Mouse (Mus musculus): ENCODE data around the gene Pde6d.
A peak's percentile ranks its signal among the peaks of the same experiment; 100 is the strongest.

Gene Pde6d

GRCm38 (mm10) chr1:86586992-86587391 is 4.6 kb upstream of the Pde6d start:
- Histone ChIP-seq H3K36me3 (ENCODE audit: control insufficient read depth, insufficient read depth, low read length, poor library complexity, severe bottlenecking) (peaks cover 7% of the 10 kb centered on the region), H3K27me3 (ENCODE audit: control insufficient read depth, insufficient read depth, low read length, poor library complexity, severe bottlenecking) (no peaks in the 10 kb centered on the region)
- peak; percentile 81 for DNase-seq (ENCODE audit: low read depth, low spot score)

GRCm38 (mm10) chr1:86583709-86584108 is 1.3 kb upstream of the Pde6d start:
- Histone ChIP-seq H3K27me3 (ENCODE audit: control insufficient read depth, insufficient read depth, low read length, poor library complexity, severe bottlenecking) (no peaks in the 10 kb centered on the region), H3K36me3 (ENCODE audit: control insufficient read depth, insufficient read depth, low read length, poor library complexity, severe bottlenecking) (no peaks in the 10 kb centered on the region)
- no peak for DNase-seq (ENCODE audit: low read depth, low spot score)

GRCm38 (mm10) chr1:86581692-86582450 is 558 bp downstream of the Pde6d start:
- no peaks in the 10 kb centered on the region for H3K36me3 ChIP-seq (ENCODE audit: control insufficient read depth, insufficient read depth, low read length, poor library complexity, severe bottlenecking)
- DNase-seq (ENCODE audit: low read depth, low spot score) = peak; percentile 20
- H3K27me3 ChIP-seq (ENCODE audit: control insufficient read depth, insufficient read depth, low read length, poor library complexity, severe bottlenecking) = no peaks in the 10 kb centered on the region

DNA sequence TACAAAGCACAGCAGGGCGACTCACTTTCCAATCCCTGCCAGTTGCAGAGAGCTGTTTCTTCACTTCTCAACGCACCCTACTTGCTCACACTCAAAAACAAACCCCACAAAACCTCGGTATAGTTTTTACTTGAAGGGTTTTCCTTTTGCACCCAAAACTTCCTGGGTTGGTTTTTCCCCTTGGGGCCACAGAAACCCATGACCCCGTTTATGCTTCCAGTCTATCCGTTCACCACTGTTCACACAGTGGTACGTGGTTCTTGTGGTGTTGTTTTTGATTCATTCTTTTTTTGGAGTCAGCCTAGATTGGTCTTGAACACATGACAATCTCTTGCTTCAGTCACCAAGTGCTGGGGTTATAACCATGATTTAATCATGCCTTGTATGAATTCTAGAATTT is 2.0 kb downstream of the Pde6d start:
- Histone ChIP-seq H3K36me3 (ENCODE audit: control insufficient read depth, insufficient read depth, low read length, poor library complexity, severe bottlenecking) (no peaks in the 10 kb centered on the region), H3K27me3 (ENCODE audit: control insufficient read depth, insufficient read depth, low read length, poor library complexity, severe bottlenecking) (no peaks in the 10 kb centered on the region)
- no peak for DNase-seq (ENCODE audit: low read depth, low spot score)

GRCm38 (mm10) chr1:86571941-86572340 is 10.5 kb downstream of the Pde6d start:
- Histone ChIP-seq H3K27me3 (ENCODE audit: control insufficient read depth, insufficient read depth, low read length, poor library complexity, severe bottlenecking) (no peaks in the 10 kb centered on the region; the same call in 1 of the 2 replicates), H3K36me3 (ENCODE audit: control insufficient read depth, insufficient read depth, low read length, poor library complexity, severe bottlenecking) (no peaks in the 10 kb centered on the region)
- DNase-seq (ENCODE audit: low read depth, low spot score) = no peak

DNA sequence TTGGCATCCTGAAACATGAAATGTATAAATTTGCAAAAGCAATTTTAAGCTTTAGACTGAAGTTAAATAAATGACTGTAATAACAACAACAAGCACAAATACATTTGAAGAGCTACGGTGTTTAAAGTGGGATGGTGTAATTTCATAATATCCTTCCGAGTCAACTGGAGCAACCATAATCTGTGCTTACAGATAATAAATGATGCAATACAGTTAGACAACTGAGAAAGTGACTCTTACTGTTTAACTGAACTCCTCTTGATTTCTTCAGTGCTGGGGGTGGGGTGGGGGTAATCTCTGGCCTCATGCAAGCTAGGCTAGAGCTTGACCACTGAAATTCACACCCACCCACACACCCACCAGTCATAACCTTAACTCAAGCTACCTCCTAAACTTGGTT is 11.0 kb downstream of the Pde6d start:
- H3K27me3 ChIP-seq (ENCODE audit: control insufficient read depth, insufficient read depth, low read length, poor library complexity, severe bottlenecking) = no peaks in the 10 kb centered on the region; the same call in 1 of the 2 replicates
- DNase-seq (ENCODE audit: low read depth, low spot score) = no peak
- H3K36me3 ChIP-seq (ENCODE audit: control insufficient read depth, insufficient read depth, low read length, poor library complexity, severe bottlenecking) = no peaks in the 10 kb centered on the region

GRCm38 (mm10) chr1:86569292-86569860 is 13.1 kb downstream of the Pde6d start:
- H3K27me3 ChIP-seq (ENCODE audit: control insufficient read depth, insufficient read depth, low read length, poor library complexity, severe bottlenecking) = no peaks in the 10 kb centered on the region; the same call in 1 of the 2 replicates
- H3K36me3 ChIP-seq (ENCODE audit: control insufficient read depth, insufficient read depth, low read length, poor library complexity, severe bottlenecking) = no peaks in the 10 kb centered on the region
- no peak for DNase-seq (ENCODE audit: low read depth, low spot score)

DNA sequence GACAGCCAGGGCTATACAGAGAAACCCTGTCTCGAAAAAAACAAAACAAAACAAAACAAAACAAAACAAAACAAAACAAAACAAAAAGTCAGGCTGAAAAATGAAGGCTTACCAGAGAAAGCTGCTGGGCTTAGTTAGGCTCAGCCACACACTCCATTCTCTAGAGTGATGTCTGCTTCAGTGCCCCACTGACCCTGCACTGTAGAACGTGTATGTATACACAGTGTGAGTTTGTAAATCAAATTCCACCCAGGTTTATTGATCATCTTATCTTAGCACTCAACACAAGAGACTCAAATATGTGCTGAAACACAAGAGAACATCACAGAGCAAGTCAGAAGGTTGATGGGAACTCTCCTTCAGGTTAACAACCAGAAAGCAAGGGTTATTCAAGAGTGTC is 14.0 kb downstream of the Pde6d start:
- no peak for DNase-seq (ENCODE audit: low read depth, low spot score)
- no peaks in the 10 kb centered on the region for H3K27me3 ChIP-seq (ENCODE audit: control insufficient read depth, insufficient read depth, low read length, poor library complexity, severe bottlenecking)
- H3K36me3 ChIP-seq (ENCODE audit: control insufficient read depth, insufficient read depth, low read length, poor library complexity, severe bottlenecking) = no peaks in the 10 kb centered on the region

GRCm38 (mm10) chr1:86562663-86563062 is 19.8 kb downstream of the Pde6d start:
- DNase-seq (ENCODE audit: low read depth, low spot score) = no peak
- H3K27me3 ChIP-seq (ENCODE audit: control insufficient read depth, insufficient read depth, low read length, poor library complexity, severe bottlenecking) = no peaks in the 10 kb centered on the region
- no peaks in the 10 kb centered on the region for H3K36me3 ChIP-seq (ENCODE audit: control insufficient read depth, insufficient read depth, low read length, poor library complexity, severe bottlenecking)

GRCm38 (mm10) chr1:86559232-86559631 is 23.2 kb downstream of the Pde6d start:
- Histone ChIP-seq H3K36me3 (ENCODE audit: control insufficient read depth, insufficient read depth, low read length, poor library complexity, severe bottlenecking) (no peaks in the 10 kb centered on the region), H3K27me3 (ENCODE audit: control insufficient read depth, insufficient read depth, low read length, poor library complexity, severe bottlenecking) (no peaks in the 10 kb centered on the region)
- no peak for DNase-seq (ENCODE audit: low read depth, low spot score)

DNA sequence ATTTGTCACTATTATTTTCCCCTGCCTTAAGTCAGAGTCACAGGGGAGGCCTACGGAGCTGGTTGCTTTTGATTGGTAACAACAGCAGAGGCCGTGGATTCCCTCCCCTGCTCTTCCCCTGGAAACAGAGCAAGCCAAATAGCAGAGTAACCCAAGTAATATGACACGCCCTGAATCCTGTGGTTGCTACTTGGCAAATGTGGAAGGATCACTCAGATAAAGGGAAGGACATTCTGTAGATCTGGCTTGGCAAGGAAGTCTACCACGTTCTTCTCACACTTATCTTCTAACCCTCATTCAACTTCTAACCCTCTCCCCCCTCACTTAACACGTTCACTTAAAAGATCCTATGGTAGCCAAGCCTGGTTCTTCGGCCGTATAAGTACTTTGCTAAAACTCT is 24.6 kb downstream of the Pde6d start:
- Histone ChIP-seq H3K36me3 (ENCODE audit: control insufficient read depth, insufficient read depth, low read length, poor library complexity, severe bottlenecking) (no peaks in the 10 kb centered on the region), H3K27me3 (ENCODE audit: control insufficient read depth, insufficient read depth, low read length, poor library complexity, severe bottlenecking) (no peaks in the 10 kb centered on the region)
- DNase-seq (ENCODE audit: low read depth, low spot score) = no peak

DNA sequence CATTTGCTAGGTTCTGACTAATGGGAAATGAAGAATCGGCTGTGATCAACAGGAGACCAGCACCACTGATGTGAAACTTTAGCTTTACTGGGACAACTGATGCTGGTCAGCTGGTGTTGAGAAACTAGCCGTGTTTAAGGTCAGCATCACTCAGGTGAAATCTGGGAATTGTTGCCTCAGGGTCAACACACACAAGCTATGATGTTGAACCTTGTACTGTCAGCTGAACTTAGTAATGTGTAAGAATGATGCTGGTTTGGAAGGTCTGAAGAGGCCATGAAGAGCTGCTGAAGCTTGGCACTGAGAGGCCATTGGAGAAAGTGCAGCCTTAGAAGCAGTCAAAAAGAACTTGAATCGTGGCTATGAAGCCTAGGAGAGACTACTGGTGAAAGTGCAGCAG is 26.8 kb downstream of the Pde6d start:
- H3K27me3 ChIP-seq (ENCODE audit: control insufficient read depth, insufficient read depth, low read length, poor library complexity, severe bottlenecking) = no peaks in the 10 kb centered on the region
- DNase-seq (ENCODE audit: low read depth, low spot score) = no peak
- H3K36me3 ChIP-seq (ENCODE audit: control insufficient read depth, insufficient read depth, low read length, poor library complexity, severe bottlenecking) = no peaks in the 10 kb centered on the region

DNA sequence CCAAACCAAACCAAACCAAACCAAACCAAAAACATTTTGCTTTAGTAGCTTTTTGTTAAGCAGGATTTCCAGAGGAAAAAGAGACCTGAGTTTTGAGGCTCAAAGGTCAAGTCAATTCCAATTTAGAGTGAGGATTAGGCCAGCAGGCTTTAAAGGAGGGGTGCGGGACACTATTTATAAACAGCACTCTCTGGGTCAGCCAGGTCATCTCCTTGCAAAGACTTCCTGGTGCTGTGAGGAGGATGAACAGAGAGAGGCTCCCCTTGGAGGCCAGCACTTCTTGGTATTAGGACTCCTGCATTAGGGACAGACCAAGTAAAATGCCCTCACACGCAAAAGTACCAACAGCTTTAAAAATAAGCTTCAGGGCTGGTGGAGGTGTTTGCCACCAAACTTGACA is 30.6 kb downstream of the Pde6d start:
- Histone ChIP-seq H3K36me3 (ENCODE audit: control insufficient read depth, insufficient read depth, low read length, poor library complexity, severe bottlenecking) (no peaks in the 10 kb centered on the region), H3K27me3 (ENCODE audit: control insufficient read depth, insufficient read depth, low read length, poor library complexity, severe bottlenecking) (no peaks in the 10 kb centered on the region)
- DNase-seq (ENCODE audit: low read depth, low spot score) = no peak

DNA sequence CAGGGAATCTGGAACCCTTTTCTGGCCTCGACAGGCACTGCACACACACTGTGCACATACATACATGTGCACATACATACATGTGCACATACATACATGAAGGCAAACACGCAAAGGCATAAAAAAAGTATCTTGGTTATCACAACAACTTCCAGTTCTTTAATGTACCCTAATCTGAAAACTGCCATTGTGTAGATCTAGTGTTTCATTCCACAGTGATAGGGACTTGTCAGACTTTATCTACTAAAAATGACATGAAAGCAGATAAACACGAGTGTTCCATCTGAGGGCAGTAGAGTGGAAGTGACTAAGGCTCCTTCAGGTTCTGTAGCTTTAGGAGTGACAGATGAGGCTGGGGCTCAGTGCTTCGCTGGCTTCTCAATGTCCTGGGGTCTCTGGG is 31.1 kb downstream of the Pde6d start:
- no peak for DNase-seq (ENCODE audit: low read depth, low spot score)
- no peaks in the 10 kb centered on the region for H3K36me3 ChIP-seq (ENCODE audit: control insufficient read depth, insufficient read depth, low read length, poor library complexity, severe bottlenecking)
- no peaks in the 10 kb centered on the region for H3K27me3 ChIP-seq (ENCODE audit: control insufficient read depth, insufficient read depth, low read length, poor library complexity, severe bottlenecking)

DNA sequence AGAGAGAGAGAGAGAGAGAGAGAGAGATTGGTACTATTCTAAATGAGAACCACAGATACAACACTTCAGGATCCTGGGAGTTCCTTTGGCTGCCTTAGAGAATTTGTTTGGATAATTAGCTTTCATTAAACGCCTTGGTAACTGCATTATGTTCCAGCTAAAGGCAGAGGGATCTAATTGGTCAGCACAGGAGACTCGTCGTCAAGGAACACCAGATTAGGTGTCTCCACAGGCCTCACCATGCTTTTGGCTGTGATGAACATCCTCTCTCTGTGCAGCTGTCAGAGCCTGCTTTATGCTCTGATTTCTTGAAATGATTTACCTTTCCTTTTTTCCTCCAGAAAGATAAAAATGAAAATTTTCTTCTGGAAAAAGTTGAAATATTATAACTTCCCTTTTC is 35.6 kb downstream of the Pde6d start:
- no peak for DNase-seq (ENCODE audit: low read depth, low spot score)
- Histone ChIP-seq H3K27me3 (ENCODE audit: control insufficient read depth, insufficient read depth, low read length, poor library complexity, severe bottlenecking) (no peaks in the 10 kb centered on the region), H3K36me3 (ENCODE audit: control insufficient read depth, insufficient read depth, low read length, poor library complexity, severe bottlenecking) (peaks cover 5% of the 10 kb centered on the region; the same call in 1 of the 2 replicates)

All from splenic B cell, adult 2 months (primary cell).